Mouse (Mus musculus) liver, embryonic 11.5 days (tissue): Measurements from ENCODE around the gene Capn7. TPM values are rescaled to one million over a fixed set of nuclear protein-coding genes. Genes with fewer than 3 reads are reported as not detected.
A peak's percentile ranks its signal among the peaks of the same experiment; 100 is the strongest.

Experiments used
- ATAC-seq: fragments of 200-750 bp; cut with Nextera tagmentation; replicated peaks from 2 replicates; pipeline ENCODE4 v1.8.0; 2017; ENCODE audit warnings: moderate number of reproducible peaks, mild to moderate bottlenecking, moderate TSS enrichment, moderate library complexity; ENCODE audit not compliant: low FRiP score
- DNase-seq: peaks from one replicate; pipeline ENCODE4 v3.0.0-alpha.2; 2017; ENCODE audit warnings: low spot score
- H3K27ac ChIP-seq: fragments of 300-500 bp; sonication (generic); 2 replicates; pipeline ENCODE4 v1.5.1; 2014; ENCODE audit warnings: mild to moderate bottlenecking, low read depth, low read length, control low read depth
- H3K27me3 ChIP-seq: fragments of 300-500 bp; sonication (generic); replicated peaks from 2 replicates; pipeline ENCODE4 v1.6.1; 2014; ENCODE audit warnings: low read length, mixed read lengths; ENCODE audit not compliant: control insufficient read depth, insufficient read depth
- H3K36me3 ChIP-seq: fragments of 300-500 bp; sonication (generic); 2 replicates; pipeline ENCODE4 v1.6.1; 2014; ENCODE audit warnings: mild to moderate bottlenecking, low read length, moderate library complexity, mixed read lengths; ENCODE audit not compliant: control insufficient read depth, insufficient read depth
- H3K4me1 ChIP-seq: fragments of 300-500 bp; sonication (generic); replicated peaks from 2 replicates; pipeline ENCODE4 v1.6.1; 2014; ENCODE audit warnings: low read length, mixed read lengths; ENCODE audit not compliant: control insufficient read depth, insufficient read depth
- H3K4me2 ChIP-seq: fragments of 300-500 bp; sonication (generic); 2 replicates; pipeline ENCODE4 v1.6.1; 2014; ENCODE audit warnings: mild to moderate bottlenecking, control low read depth, moderate library complexity
- H3K4me3 ChIP-seq: fragments of 300-500 bp; sonication (generic); 2 replicates; pipeline ENCODE4 v1.5.1; 2014; ENCODE audit warnings: low read depth, low read length, control low read depth
- H3K9ac ChIP-seq: fragments of 300-500 bp; sonication (generic); 2 replicates; pipeline ENCODE4 v1.6.1; 2014; ENCODE audit warnings: low read depth, low read length, control low read depth
- H3K9me3 ChIP-seq: fragments of 300-500 bp; sonication (generic); 2 replicates; pipeline ENCODE4 v1.6.1; 2016; ENCODE audit warnings: low read length, inconsistent platforms, mixed read lengths; ENCODE audit not compliant: control insufficient read depth
- WGBS: fragments of 180-500 bp; shearing (Covaris S2); extraction: QIAGEN DNeasy Blood & Tissue Kit; methylation state at CpG from one replicate; pipeline ENCODE4 v1.1.7; 2014; 5-methylcytosine and 5-hydroxymethylcytosine counted together
- polyA plus RNA-seq: library from polyadenylated mRNA; unstranded; fragments of >200 nt; fragmentation: Nextera tagmentation; extraction: Ambion mirVana; gene quantifications from 2 replicates; pipeline ENCODE4 v1.2.1, GENCODE M21; 2014

Capn7 gene
- polyA plus RNA-seq, 1 experiment from 2014 or later = 34.4 TPM

DNA sequence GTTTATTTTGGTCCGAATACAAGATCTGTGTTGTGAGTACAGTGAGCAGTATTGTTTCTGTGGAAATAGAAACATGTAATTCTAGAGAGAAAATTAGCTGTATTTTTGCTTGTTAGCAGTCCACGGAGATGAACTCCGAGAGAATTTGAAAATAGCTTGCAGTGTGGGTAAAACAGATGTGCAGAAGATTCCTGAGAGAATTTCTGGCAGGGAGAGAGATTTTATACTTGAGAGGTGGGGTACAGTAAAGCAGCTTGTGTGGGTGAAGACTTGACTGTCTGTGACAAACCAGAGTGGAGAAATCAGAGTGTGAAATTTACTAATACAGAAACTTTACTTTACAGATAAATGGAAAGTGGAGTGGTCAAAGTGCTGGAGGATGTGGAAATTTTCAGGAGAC, 32.9 kb downstream of the Capn7 start:
- DNase-seq (no peak), ATAC-seq (no peak)
- Histone ChIP-seq H3K27me3 (no peaks in the 10 kb centered on the region), H3K4me1 (no peaks in the 10 kb centered on the region), H3K9me3 (no peaks in the 10 kb centered on the region), H3K4me3 (no peak overlapping the region), H3K9ac (no peak overlapping the region), H3K4me2 (no peak overlapping the region), H3K27ac (no peak overlapping the region), H3K36me3 (peaks cover 17% of the 10 kb centered on the region)
- 90% methylated on average over 3 of the region's 3 CpGs for WGBS

DNA sequence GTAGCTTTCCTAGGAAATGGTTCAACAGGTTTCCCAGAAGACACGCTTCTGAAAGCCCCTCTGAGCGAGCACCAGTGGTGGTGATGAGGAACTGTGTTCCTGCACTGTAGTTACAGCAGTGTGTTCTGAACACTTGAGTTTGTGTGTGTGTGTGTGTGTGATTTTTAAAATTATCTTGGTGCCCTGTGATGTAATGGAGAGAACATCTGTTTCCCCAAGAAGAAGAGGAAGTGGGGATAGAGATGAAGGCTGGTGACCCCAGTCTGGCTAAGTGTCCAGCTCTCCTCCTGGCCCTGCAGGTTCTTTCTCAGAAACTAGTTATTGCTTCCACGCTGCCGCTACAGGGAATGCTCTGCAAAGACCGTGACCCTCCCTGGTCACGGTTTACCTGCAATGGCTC, 38.0 kb downstream of the Capn7 start:
- Histone ChIP-seq H3K36me3 (peaks cover 22% of the 10 kb centered on the region), H3K4me3 (no peak overlapping the region), H3K27ac (no peak overlapping the region), H3K4me1 (no peaks in the 10 kb centered on the region), H3K27me3 (no peaks in the 10 kb centered on the region), H3K9me3 (no peaks in the 10 kb centered on the region), H3K9ac (no peak overlapping the region), H3K4me2 (no peak overlapping the region)
- 84% methylated on average over 6 of the region's 6 CpGs for WGBS
- ATAC-seq (no peak), DNase-seq (no peak)

DNA sequence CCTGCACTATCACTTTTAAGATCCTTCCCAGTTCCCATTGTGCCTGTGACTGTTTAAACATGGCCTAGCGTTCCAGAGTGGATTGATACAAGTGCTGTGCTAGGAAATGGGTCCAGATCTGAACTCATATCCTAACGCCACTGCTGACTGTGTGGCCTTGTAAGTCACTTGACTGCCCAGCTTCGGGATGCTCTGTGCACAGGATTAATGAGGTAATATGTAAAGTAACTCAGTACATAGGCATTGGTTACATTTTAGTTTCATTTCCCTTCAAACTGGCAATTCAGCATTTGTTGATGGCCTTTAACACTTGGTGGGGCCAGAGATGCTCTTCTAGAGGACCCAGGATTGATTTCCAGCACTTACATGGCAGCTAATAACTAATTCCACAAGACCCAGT, 39.9 kb downstream of the Capn7 start:
- Histone ChIP-seq H3K27ac (no peak overlapping the region), H3K4me1 (no peaks in the 10 kb centered on the region), H3K9ac (no peak overlapping the region), H3K36me3 (peaks cover 16% of the 10 kb centered on the region), H3K9me3 (no peaks in the 10 kb centered on the region), H3K4me2 (no peak overlapping the region), H3K4me3 (no peak overlapping the region), H3K27me3 (no peaks in the 10 kb centered on the region)
- DNase-seq (no peak), ATAC-seq (no peak)
- WGBS = 82% methylated on average over 3 of the region's 3 CpGs

DNA sequence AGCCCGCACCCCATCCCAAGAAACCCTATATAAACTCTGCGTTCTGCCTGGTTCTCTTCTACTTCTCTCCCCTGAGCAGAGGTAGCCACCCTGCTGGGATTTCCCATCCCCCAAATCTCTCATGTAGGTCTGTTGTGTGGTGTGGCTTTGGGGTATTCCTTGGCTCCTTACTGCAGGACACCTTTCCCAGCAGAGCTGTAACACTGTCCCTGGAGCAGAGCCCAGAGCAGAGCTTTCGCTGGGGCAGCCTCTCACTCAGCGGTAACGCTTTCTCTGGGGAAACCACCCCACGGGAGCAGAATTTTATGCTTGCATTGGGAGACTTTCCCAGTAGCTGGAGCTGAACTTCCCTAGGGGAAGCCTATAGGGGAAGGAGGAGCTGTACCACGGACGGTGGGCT, 45.8 kb downstream of the Capn7 start:
- Histone ChIP-seq H3K4me3 (no peak overlapping the region), H3K9ac (no peak overlapping the region), H3K27ac (no peak overlapping the region), H3K36me3 (no peaks in the 10 kb centered on the region; the same call in 1 of the 2 replicates), H3K27me3 (no peaks in the 10 kb centered on the region), H3K4me1 (no peaks in the 10 kb centered on the region), H3K4me2 (no peak overlapping the region), H3K9me3 (no peaks in the 10 kb centered on the region)
- 86% methylated on average over 8 of the region's 8 CpGs for WGBS
- ATAC-seq (no peak), DNase-seq (no peak)

DNA sequence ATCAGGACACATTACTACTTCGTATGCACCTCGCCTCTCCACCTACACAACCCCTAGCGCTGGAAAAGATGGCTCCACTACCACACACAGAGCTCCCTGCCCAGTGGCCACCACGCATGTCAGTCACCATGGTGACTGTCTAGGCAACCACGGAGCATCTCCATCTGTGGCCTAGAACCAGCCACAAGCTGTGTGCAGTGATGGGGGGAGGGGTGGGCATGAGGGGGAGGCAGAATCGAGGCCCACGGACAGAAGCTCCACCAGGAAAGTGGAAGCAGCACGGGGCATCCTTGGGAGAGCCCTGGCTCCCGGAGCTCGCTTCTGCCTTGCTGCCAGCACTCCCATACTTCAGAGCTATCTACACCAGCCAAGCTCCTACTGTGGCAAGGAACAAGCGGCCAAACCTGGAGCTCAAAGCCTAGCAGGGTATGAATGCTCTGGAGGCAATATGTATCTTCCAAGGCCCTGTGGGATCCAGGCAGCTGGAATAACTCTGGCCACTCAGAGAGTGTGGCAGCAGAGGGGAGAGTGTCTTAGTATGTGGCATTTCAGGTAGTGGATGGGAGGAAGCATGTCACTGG, 47.1 kb downstream of the Capn7 start:
- no peak overlapping the region for H3K9ac ChIP-seq
- WGBS = 79% methylated on average over 11 of the region's 11 CpGs
- no peaks in the 10 kb centered on the region for H3K4me1 ChIP-seq

DNA sequence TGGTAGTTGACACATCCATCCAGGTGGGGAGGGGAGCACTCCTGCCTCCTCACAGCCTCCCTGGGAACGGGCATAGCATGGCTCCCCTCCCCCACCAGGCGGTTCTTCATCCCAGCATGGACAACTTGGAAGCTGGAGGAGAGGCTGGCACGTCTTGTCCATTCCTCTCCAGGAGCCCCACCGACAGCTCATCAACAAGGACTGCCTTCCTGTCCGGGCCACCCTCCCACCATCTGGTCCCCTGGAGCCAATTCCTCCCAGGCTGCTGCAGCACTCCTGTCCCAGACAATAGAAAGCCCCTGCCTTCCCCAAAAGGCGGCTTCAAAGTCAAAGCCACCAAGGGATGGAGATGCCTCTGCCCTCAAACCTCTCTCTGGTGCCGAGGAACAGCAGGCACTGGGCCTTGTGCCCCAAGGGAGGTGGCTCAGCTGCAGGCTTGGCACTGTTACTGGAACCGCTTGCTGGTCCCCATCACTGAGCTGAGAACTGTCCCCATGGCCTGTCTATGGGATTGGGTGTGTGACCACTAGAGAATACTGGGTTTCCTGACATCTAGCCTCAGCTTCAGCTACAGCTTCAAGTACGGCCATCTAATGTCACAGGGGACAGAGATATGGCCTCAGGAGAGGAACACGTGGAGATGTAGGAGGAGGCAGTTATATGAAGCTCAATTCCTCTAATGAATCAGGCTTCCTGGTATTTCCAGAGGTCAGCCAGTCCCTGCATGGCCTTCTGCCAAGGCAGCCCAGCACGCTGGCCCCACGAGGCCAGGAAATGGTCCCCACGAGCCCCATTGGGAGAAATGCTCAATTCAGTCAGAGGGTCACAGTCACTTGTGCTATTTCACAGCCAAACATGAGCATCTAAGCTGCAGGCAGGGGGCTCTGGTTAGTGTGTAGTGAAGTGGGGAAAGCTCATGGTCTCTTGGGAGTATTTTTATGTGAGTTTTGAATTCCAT, 48.2 kb downstream of the Capn7 start:
- Histone ChIP-seq H3K4me3 (no peak overlapping the region), H3K27ac (no peak overlapping the region), H3K36me3 (no peaks in the 10 kb centered on the region), H3K27me3 (no peaks in the 10 kb centered on the region), H3K4me2 (no peak overlapping the region), H3K9me3 (no peaks in the 10 kb centered on the region), H3K4me1 (no peaks in the 10 kb centered on the region), H3K9ac (no peak overlapping the region)
- DNase-seq (no peak), ATAC-seq (no peak)
- 73% methylated on average over 13 of the region's 13 CpGs for WGBS

More for the DNA sequence above, 47.1 kb downstream of the Capn7 start:
- Histone ChIP-seq H3K36me3 (no peaks in the 10 kb centered on the region), H3K27ac (no peak overlapping the region), H3K4me3 (no peak overlapping the region), H3K27me3 (no peaks in the 10 kb centered on the region), H3K9me3 (no peaks in the 10 kb centered on the region), H3K4me2 (no peak overlapping the region)
- ATAC-seq (no peak), DNase-seq (no peak)

DNA sequence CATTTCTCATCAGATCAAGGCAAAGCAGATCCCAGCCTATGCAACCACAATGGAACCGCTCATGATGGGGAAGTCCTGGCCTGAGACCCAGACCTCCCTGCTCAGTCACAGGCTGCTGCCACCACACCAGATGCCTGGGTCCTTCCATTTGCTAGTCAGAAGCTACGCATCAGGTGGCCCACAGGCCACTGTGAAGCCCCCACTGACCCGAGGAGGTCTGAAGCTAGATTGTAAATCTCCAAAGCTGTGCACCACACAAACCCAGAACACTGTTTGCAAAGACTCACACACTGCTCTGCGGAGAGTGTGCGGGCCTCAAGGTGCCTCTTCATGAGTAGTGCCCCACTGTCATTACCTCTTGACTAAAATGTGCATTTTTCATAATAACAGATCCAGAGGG, 49.0 kb downstream of the Capn7 start:
- WGBS = 84% methylated on average over 5 of the region's 5 CpGs
- Histone ChIP-seq H3K4me1 (no peaks in the 10 kb centered on the region), H3K4me2 (no peak overlapping the region), H3K36me3 (no peaks in the 10 kb centered on the region), H3K27me3 (no peaks in the 10 kb centered on the region), H3K9ac (no peak overlapping the region), H3K4me3 (no peak overlapping the region), H3K27ac (no peak overlapping the region), H3K9me3 (no peaks in the 10 kb centered on the region)
- no peak for ATAC-seq
- DNase-seq = no peak

DNA sequence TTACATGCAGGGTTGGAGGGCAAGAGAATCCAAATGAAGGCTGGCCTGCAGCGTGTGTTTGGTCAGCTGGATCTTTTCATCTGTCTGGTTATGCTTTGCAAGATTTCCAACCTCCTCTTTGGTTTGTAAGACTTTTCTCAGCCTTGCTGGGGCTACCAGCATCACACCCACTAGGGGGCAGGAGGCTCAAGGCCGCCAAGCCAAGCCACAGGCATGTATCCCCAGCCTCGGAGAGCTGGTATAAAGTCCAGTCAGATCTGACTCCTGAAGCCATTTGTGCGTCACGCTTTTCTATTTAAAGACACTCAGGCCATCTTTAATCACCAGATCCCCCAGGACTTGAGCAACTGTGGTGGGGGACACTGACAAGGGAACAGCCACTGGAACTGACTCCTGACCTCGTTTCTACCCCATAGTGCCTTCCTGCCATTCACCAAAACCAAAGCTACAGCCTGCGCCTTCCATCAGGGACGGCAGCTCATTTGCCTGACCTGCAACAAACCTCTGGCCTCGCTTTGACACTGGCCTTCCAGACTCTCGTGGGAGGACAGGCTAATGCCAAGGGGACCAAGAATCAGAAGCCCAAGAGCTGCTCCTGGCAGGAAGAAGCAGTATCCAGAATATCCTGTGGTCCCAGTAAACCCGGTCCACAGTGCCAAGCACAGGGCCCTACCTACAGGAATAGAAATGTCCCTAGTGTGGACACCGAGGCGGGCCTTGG, 49.7 kb downstream of the Capn7 start:
- H3K9me3 ChIP-seq = no peaks in the 10 kb centered on the region
- DNase-seq (peak; percentile 67), ATAC-seq (peak; percentile 73; the same call in 1 of the 2 replicates)
- no peak overlapping the region for H3K4me2 ChIP-seq
- H3K4me1 ChIP-seq = no peaks in the 10 kb centered on the region
- H3K27ac ChIP-seq = no peak overlapping the region
- no peak overlapping the region for H3K9ac ChIP-seq
- H3K4me3 ChIP-seq = no peak overlapping the region
- 41% methylated on average over 13 of the region's 13 CpGs for WGBS
- no peaks in the 10 kb centered on the region for H3K27me3 ChIP-seq
- H3K36me3 ChIP-seq = no peaks in the 10 kb centered on the region
